ENCODE assay signal across 15 mouse cellular contexts in genomic region chr12:72538571-72538970, GRCm38 (mm10). TPM values are rescaled to one million over a fixed set of nuclear protein-coding genes. Genes with fewer than 3 reads are reported as not detected.
DNase-seq lines count a peak whose midpoint lies in the region; ATAC-seq and TF ChIP-seq lines count a peak whose summit lies in the region.
"Had no signal": no experiment of that assay in that cellular context is flagged by ENCODE, and none has a peak within 500 bp of the region (broad histone marks: within the 10 kb centered on the region; RNA-seq: fewer than 3 reads in every experiment).

No protein-coding gene starts in this region.

- no peaks in the 10 kb centered on the region for H3K4me1 ChIP-seq in lung, postnatal 0 days (ENCODE audit: insufficient read depth, low read depth, low read length)
- H3K4me1 ChIP-seq: neural tube, embryonic 12.5 days had no signal

- H3K36me3 ChIP-seq in lung, postnatal 0 days (ENCODE audit: insufficient read depth, low read length), result peaks cover 5% of the 10 kb centered on the region; the same call in 1 of the 2 replicates

- H3K9me3 ChIP-seq in lung, postnatal 0 days (ENCODE audit: low read length), result no peaks in the 10 kb centered on the region
- H3K9me3 ChIP-seq: kidney, embryonic 15.5 days; liver, embryonic 13.5 days; neural tube, embryonic 12.5 days had no signal

- no peak overlapping the region for H3K4me3 ChIP-seq in lung, postnatal 0 days (ENCODE audit: low read depth, low read length)
- H3K4me3 ChIP-seq: erythroblast, embryonic 14.5 days; kidney, embryonic 15.5 days; liver, embryonic 13.5 days; neural tube, embryonic 12.5 days had no signal

- no peak overlapping the region for H3K9ac ChIP-seq in lung, postnatal 0 days (replicated peaks; ENCODE audit: low read depth)
- H3K9ac ChIP-seq: kidney, embryonic 15.5 days; liver, embryonic 13.5 days; neural tube, embryonic 12.5 days had no signal

- TF ChIP-seq EP300 in lung, postnatal 0 days (IDR thresholded peaks at IDR 0.05), result no peak

- no peaks in the 10 kb centered on the region for H3K27me3 ChIP-seq in lung, postnatal 0 days (replicated peaks; ENCODE audit: insufficient read depth, low read length)
- H3K27me3 ChIP-seq: kidney, embryonic 15.5 days; liver, embryonic 13.5 days; neural tube, embryonic 12.5 days had no signal

- no peak for TF ChIP-seq CTCF in lung, postnatal 0 days (IDR thresholded peaks at IDR 0.05)

- ATAC-seq in lung, postnatal 0 days, result no peak

- WGBS in lung, postnatal 0 days, result 90% methylated on average over 10 of the region's 10 CpGs

- H3K4me2 ChIP-seq in lung, postnatal 0 days (replicated peaks; ENCODE audit: low read depth, low read length), result no peak overlapping the region
- H3K4me2 ChIP-seq: kidney, embryonic 15.5 days; liver, embryonic 13.5 days; neural tube, embryonic 12.5 days had no signal

- no peak overlapping the region for H3K27ac ChIP-seq in lung, postnatal 0 days (ENCODE audit: low read length)
- H3K27ac ChIP-seq: kidney, embryonic 15.5 days; liver, embryonic 13.5 days; neural tube, embryonic 12.5 days had no signal

- DNase-seq in layer of hippocampus, adult 18-20 months (ENCODE audit: low spot score in 2 of 2), result peak; percentile 30 to 57
- no peak for DNase-seq in layer of hippocampus, postnatal 10 days (ENCODE audit: low spot score in 2 of 2)
- DNase-seq in adipocyte (ENCODE audit: low spot score), result peak; percentile 46
- peak; percentile 9 to 16 for DNase-seq in layer of hippocampus, postnatal 36 days
- peak; percentile 59 to 70 for DNase-seq in right cerebral cortex, adult 2 months (ENCODE audit: low spot score in 2 of 2)
- DNase-seq in spleen, adult 18-20 months, result no peak
- no peak for DNase-seq in lung, postnatal 0 days (ENCODE audit: low spot score)
- no peak for DNase-seq in adrenal gland, postnatal 25 days
- DNase-seq: adrenal gland, adult 2 months; cerebellum, postnatal 14 days; liver, embryonic 13.5 days; thymus, adult 18-20 months had no signal

RNA-seq across cellular contexts. Expression of gene Pcnx4, which starts 2.4 kb away (rescaled TPM):
- 10 to 100 TPM; 29.7 to 32.2 TPM for total RNA-seq in layer of hippocampus, adult 18-20 months (2021)
- 10 to 100 TPM; 32.3 TPM for total RNA-seq in layer of hippocampus, postnatal 10 days (2021)
- total RNA-seq in layer of hippocampus, postnatal 36 days (2021), result 10 to 100 TPM; 30.7 to 33.0 TPM
- 7.0 TPM in 2 replicates for polyA plus RNA-seq in lung, postnatal 0 days (2015; fragmentation: Nextera tagmentation; extraction: Ambion mirVana)
- 7.5 and 8.7 TPM in 2 replicates for total RNA-seq in adrenal gland, postnatal 25 days (2021)

Comparison
In these comparisons a context has a peak if more than half of its experiments do, and no peak if none do; other contexts are left out.
1. DNase-seq: peak in layer of hippocampus, adult 18-20 months (2 of 2), adipocyte (single experiment), layer of hippocampus, postnatal 36 days (2 of 2) and right cerebral cortex, adult 2 months (2 of 2); none in layer of hippocampus, postnatal 10 days (0 of 2), spleen, adult 18-20 months (0 of 2), lung, postnatal 0 days (single experiment) and adrenal gland, postnatal 25 days (single experiment).